Mouse (Mus musculus): Measurements from ENCODE around the gene Iqck.

- TF ChIP-seq CTCF (IDR thresholded peaks at IDR 0.05; ENCODE audit: low read depth) (no peak), EP300 (IDR thresholded peaks at IDR 0.05; ENCODE audit: low read depth) (no peak)
These were observed 56.5 kb downstream of the Iqck start for GRCm38 (mm10) chr7:118912049-118912490.

Data from liver, embryonic 14.5 days (tissue).